Mouse (Mus musculus) C3H10T1/2 (cell line): ENCODE measurements around the gene Vps51. TPM values are rescaled to one million over a fixed set of nuclear protein-coding genes. Genes with fewer than 3 reads are reported as not detected.

Source experiments
- polyA plus RNA-seq, 2 experiments: library from polyadenylated mRNA; unstranded; fragments of >200 nt; fragmentation: generic; extraction: Trizol; gene quantifications; one replicate each; pipeline ENCODE4 v1.2.1; 2012; ENCODE audit warnings: missing spikeins in 2 of 2

The Vps51 gene
- polyA plus RNA-seq, result 10 to 100 TPM; 86.8 to 98.3 TPM

GRCm38 (mm10) chr19:6076564-6077393, at the start of gene Vps51:
Gene Vps51 (minus strand): TSS chr19:6077231.

GRCm38 (mm10) chr19:6117986-6118676, 41.1 kb upstream of the Vps51 start, which contains the start of gene Sac3d1:
Gene Sac3d1 (minus strand): TSS chr19:6118650.

GRCm38 (mm10) chr19:6105586-6105985, 28.6 kb upstream of the Vps51 start, which contains the start of gene Naaladl1:
Gene Naaladl1 (plus strand): TSS chr19:6105782.

GRCm38 (mm10) chr19:6094119-6094518, 17.1 kb upstream of the Vps51 start, which contains the start of gene AC131692.1:
Gene AC131692.1 (plus strand): TSS chr19:6094419.

GRCm38 (mm10) chr19:6084478-6085248, 7.6 kb upstream of the Vps51 start, which contains the start of the genes Zfpl1 and Cdca5:
Gene Zfpl1 (minus strand): TSS chr19:6084956.
Gene Cdca5 (plus strand): TSS chr19:6084983.

DNA sequence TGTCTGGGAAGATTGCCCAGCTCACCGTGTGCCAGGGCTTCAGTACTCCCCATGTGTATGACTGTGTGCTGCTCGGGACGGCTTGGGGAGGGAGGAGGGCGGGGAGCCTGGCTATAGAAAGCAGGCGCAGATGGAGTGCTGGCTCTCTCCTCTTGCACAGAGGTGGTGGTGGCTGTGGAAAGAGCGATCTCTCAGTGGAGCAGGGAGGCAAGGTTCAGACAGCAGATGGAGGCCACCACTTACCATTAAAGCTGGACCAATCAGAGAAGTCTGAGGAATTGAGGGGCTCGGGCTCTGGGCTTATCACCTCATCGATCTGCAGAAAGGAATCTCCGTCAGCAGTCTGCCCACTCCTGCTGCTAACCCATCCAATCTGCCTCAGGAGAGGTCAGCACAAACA, 5.1 kb upstream of the Vps51 start, which contains the start of gene Gm28374:
Gene Gm28374 (minus strand): TSS at position 101 of the 400 bp plus-strand sequence.

DNA sequence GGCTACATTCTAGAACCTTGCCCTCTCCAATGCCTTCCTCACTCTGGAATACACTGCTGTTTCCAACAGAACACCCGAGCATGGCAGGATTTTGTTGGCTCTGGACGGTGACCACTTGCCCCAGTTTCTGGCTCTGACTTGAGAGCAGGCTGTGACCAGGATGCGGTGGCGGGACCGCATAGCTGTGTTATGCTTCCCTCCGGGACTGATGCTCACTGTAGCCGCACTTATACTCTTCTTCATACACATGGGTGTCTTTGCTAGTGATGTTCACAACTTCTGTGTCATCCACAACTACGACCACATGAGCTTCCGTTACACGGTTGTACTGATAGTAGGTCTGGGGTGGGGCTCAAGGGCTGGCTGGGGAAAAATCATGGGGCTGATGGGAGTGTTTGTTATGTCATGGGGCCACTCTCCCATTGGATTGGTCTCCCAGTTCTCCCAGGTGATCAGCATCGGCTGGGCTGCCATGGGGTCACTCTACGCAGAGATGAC, 3.0 kb upstream of the Vps51 start, which contains the start of gene Tmem262:
Gene Tmem262 (plus strand): TSS at position 51 of the 498 bp plus-strand sequence.

GRCm38 (mm10) chr19:6067724-6068415, 9.2 kb downstream of the Vps51 start, which contains the start of gene Tm7sf2:
Gene Tm7sf2 (minus strand): TSS chr19:6068373.

GRCm38 (mm10) chr19:6061021-6061533, 16.0 kb downstream of the Vps51 start, which contains the start of gene Znhit2:
Gene Znhit2 (plus strand): TSS chr19:6061192.

DNA sequence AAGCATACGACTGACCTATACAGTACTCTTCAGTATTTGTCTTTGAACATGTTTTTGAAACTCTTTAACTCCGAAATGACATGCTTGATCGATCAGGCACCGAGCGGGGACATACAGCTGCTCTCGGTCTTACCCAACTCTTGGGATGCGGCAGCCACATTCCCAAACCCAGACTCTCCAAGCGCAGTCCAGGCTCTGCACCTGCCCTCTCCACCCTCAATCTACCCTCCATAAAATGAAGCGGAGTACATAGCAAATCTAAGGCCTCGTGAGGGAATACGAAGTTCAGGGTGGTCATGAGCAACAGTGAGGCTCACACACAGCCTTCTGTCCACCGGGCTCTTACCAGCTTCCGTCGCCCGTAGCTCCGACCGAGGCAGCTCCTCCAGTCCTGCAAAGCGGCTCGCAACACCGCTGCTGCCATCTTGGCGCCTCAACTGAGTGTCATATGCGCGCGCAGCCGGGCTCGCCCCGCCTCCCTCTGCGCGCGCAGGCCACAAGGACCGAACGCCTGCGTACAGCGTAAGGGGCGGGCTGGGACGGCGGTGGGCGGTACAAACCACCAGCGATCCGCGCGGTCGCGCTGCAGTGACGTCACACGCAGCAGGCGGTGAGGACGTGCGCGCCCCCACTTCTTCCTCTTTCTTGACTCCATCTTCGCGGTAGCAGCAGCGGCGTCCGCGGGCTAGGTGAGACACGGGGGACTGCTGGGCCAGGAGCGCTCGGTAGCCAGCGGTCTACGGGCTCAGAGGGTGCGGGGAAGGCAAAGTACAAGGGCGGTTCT, 19.5 kb downstream of the Vps51 start, which contains the start of the genes Mrpl49 and Fau:
Gene Mrpl49 (minus strand): TSS at position 473 of the 784 bp plus-strand sequence.
Gene Fau (plus strand): TSS at position 532 of the 784 bp plus-strand sequence.

DNA sequence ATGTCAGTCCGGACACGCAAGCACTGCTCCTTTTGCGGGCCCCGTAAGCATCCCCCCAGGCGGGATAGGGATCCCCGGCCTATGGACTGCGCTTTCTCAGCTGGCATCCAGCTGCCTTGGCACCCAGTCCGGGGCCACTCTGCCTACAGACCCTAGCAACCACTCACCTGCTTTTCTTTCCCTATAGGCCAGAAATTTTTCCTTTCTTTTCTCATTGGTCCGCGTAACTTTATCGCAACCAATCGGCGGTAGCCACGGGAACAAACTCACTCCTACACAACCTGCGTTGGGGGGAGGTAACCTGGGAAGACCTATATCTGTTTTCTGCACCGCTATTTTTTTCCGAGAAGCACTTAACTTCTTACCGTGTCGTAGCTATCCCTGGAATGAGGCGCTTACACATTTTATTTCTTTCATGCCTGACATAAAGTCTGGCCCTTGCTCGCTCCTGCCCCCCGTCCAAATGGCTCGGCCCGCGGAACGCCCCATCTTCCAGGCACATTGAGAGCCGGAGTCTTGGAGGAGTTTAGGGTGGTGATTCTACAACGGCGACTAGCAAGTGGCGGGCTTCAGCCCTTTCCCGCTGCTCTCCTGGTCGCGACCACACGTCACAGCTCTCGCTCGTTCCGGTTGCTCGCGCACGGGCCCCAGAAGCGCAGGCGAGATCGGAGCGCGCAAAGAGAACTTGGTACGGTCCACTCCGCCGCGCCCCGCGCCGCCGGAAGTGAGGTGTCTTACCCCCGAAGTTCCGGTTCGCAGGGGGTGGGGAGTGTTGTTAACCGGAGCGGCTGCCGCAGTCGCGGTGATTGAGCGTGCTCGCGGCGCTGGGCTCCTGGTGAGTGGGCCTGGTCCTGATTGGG, 30.5 kb downstream of the Vps51 start, which contains the start of gene Syvn1:
Gene Syvn1 (plus strand): TSS at position 283 of the 860 bp plus-strand sequence.

Other genes starting within 250 kb of the Vps51 start
- 10 to 100 TPM; 22.0 to 31.9 TPM for gene Frmd8, start 202.0 kb downstream of the Vps51 start, polyA plus RNA-seq
- gene Slc25a45, start 199.4 kb downstream of the Vps51 start, polyA plus RNA-seq, result 10 to 100 TPM in 1 of 2 experiments, 1 to 10 TPM in 1; 4.8 to 25.6 TPM
- gene Tigd3, start 183.1 kb downstream of the Vps51 start, polyA plus RNA-seq, result 1 to 10 TPM in 1 of 2 experiments, under 1 TPM in 1; 0.46 to 1.5 TPM
- gene Dpf2, start 164.2 kb downstream of the Vps51 start, polyA plus RNA-seq, result 10 to 100 TPM; 36.2 to 93.5 TPM
- gene Cdc42ep2, start 152.4 kb downstream of the Vps51 start, polyA plus RNA-seq, result 10 to 100 TPM; 28.5 to 39.7 TPM
- 10 to 100 TPM; 33.2 to 41.9 TPM for gene Pola2, start 113.0 kb downstream of the Vps51 start, polyA plus RNA-seq
- gene Slc22a20, start 91.1 kb downstream of the Vps51 start, polyA plus RNA-seq, result under 1 TPM in 1 of 2 experiments, not detected in 1; 0.05 TPM
- gene Capn1, start 61.3 kb downstream of the Vps51 start, polyA plus RNA-seq, result 100 to 1,000 TPM in 1 of 2 experiments, 10 to 100 TPM in 1; 54.3 to 106 TPM
- gene Syvn1, start 30.7 kb downstream of the Vps51 start, polyA plus RNA-seq, result 10 to 100 TPM in 1 of 2 experiments, 1 to 10 TPM in 1; 8.1 to 37.0 TPM
- gene Mrpl49, start 19.4 kb downstream of the Vps51 start, polyA plus RNA-seq, result 10 to 100 TPM; 53.0 to 53.6 TPM
- gene Fau, start 19.4 kb downstream of the Vps51 start, polyA plus RNA-seq, result 1,000 to 10,000 TPM; 3,123 to 6,609 TPM
- 10 to 100 TPM; 47.8 to 81.5 TPM for gene Znhit2, start 16.0 kb downstream of the Vps51 start, polyA plus RNA-seq
- gene Tm7sf2, start 8.9 kb downstream of the Vps51 start, polyA plus RNA-seq, result 10 to 100 TPM; 13.4 to 34.1 TPM
- gene Tmem262, start 2.8 kb upstream of the Vps51 start, polyA plus RNA-seq, result not detected
- 1 to 10 TPM in 1 of 2 experiments, under 1 TPM in 1; 0.12 to 1.5 TPM for gene Gm28374, start 5.0 kb upstream of the Vps51 start, polyA plus RNA-seq
- 100 to 1,000 TPM in 1 of 2 experiments, 10 to 100 TPM in 1; 97.2 to 129 TPM for gene Zfpl1, start 7.7 kb upstream of the Vps51 start, polyA plus RNA-seq
- gene Cdca5, start 7.8 kb upstream of the Vps51 start, polyA plus RNA-seq, result 10 to 100 TPM; 22.1 to 36.7 TPM
- under 1 TPM; 0.25 to 0.46 TPM for gene AC131692.1, start 17.2 kb upstream of the Vps51 start, polyA plus RNA-seq
- under 1 TPM; 0.07 to 0.28 TPM for gene Naaladl1, start 28.6 kb upstream of the Vps51 start, polyA plus RNA-seq
- gene Sac3d1, start 41.4 kb upstream of the Vps51 start, polyA plus RNA-seq, result 10 to 100 TPM; 28.4 to 46.8 TPM
- 10 to 100 TPM; 17.1 to 34.0 TPM for gene Snx15, start 51.1 kb upstream of the Vps51 start, polyA plus RNA-seq
- under 1 TPM in 1 of 2 experiments, not detected in 1; 0.14 TPM for gene Batf2, start 63.8 kb upstream of the Vps51 start, polyA plus RNA-seq
- gene Arl2, start 64.3 kb upstream of the Vps51 start, polyA plus RNA-seq, result 100 to 1,000 TPM; 112 to 164 TPM
- gene Majin, start 107.2 kb upstream of the Vps51 start, polyA plus RNA-seq, result not detected
- 1 to 10 TPM in 1 of 2 experiments, under 1 TPM in 1; 0.33 to 3.6 TPM for gene Gpha2, start 149.1 kb upstream of the Vps51 start, polyA plus RNA-seq
- 10 to 100 TPM; 11.0 to 23.1 TPM for gene Ppp2r5b, start 158.6 kb upstream of the Vps51 start, polyA plus RNA-seq
- gene Atg2a, start 164.4 kb upstream of the Vps51 start, polyA plus RNA-seq, result 10 to 100 TPM; 10.8 to 22.6 TPM
- 100 to 1,000 TPM; 138 to 139 TPM for gene Ehd1, start 199.5 kb upstream of the Vps51 start, polyA plus RNA-seq
- gene Cdc42bpg, start 229.2 kb upstream of the Vps51 start, polyA plus RNA-seq, result under 1 TPM; 0.04 to 0.26 TPM